Mouse (Mus musculus): ENCODE data around the gene Xpr1. TPM values are rescaled to one million over a fixed set of nuclear protein-coding genes. Genes with fewer than 3 reads are reported as not detected.

Gene Xpr1
- total RNA-seq (2021), result 10 to 100 TPM; 76.3 to 80.7 TPM
- long read RNA-seq, experiment 1, partial matches to known transcripts, result 1 of 16 reads
- long read RNA-seq, experiment 1, other reads (novel, unspliced or antisense), result 15 of 16 reads
- long read RNA-seq, experiment 2, partial matches to known transcripts, result 1 of 8 reads
- long read RNA-seq, experiment 2, other reads (novel, unspliced or antisense), result 7 of 8 reads

DNA sequence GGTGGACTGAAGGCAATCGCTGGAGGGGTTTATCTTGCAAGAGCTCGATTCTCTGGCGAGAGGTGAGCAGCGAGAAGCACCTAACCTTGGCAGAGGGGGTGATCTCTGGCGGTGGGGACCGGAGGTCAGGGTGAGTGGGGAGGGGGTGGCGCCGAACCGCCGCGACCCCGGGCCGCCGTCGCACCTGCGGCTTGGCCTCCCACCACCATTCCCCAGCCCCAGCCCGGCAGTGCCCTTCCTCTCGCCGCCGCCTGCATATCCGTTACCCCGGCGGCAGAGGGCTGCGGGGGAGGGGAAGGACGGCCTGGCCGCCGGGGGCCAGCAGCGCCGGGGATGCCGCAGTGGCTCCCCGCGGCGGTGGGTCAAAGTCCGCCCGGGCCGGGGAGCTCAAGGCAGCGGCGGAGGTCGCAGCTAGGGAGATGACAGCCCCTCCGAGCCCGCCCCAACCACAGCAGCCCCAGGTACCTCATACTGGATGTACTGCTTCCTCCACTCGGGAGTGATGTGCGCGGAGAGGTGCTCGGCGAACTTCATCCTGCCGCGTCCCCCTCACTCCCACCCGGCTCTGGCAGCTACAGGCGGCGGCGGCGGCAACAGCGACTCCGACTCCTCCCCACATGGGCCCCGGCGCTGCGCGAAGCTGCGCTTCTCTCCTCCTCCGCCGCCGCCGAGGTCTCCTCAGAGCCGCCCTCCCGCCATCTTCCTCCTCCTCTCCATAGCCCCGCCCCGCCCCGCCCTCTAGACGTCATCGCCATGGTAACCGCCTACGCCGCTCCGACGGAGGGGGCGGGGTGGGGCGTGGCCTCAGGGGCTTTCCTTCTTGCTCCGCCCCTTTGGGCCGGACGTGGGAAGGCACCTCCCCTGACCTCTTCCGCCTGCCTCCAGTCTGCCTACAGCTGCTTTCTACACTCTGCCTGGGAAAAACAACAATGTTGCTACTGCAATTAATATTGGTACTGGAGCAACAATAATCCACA, at the start of gene Xpr1:
Gene Xpr1 (minus strand): TSS at position 715 of the 977 bp plus-strand sequence.
- DNase-seq (ENCODE audit: low spot score), result peak; percentile 95

DNA sequence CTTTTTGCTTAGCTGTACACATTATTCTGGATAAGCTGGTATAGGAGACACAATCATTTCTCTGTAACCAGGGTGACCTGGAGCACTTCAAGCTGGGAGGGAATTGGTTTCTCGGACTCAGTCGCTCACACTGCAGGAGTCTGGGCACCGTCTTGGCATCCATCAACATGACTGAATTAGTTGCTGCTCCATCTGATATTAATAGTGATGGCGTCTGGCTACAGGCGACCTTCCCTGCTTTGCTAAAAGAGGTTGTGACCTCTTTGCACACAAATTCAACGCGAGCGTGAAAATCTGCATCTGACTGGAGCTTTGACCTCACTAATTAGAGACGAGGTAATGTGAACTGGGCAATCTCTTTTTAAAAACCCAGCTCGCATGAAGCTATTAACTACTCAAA, 46.2 kb upstream of the Xpr1 start:
- no peak for DNase-seq (ENCODE audit: low spot score)

DNA sequence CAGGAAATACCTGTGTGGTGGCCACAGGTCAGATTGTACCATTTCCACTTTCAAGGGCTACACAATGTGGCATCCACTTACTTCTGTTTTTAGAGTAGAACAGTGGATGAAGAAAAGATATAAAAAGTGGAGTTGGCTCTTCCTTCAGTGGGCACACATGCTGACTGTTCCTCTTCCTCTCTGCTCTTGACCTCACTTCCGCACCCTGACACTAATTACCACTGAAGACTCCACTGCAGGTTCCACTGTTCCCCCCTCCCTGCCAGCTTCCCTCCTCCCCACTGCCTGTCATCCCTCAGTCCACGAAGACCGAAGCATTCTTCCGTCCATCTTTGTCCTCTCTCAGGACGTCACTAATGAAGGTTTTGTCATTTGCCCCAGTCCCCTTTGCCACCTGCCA, 45.4 kb upstream of the Xpr1 start:
- no peak for DNase-seq (ENCODE audit: low spot score)

DNA sequence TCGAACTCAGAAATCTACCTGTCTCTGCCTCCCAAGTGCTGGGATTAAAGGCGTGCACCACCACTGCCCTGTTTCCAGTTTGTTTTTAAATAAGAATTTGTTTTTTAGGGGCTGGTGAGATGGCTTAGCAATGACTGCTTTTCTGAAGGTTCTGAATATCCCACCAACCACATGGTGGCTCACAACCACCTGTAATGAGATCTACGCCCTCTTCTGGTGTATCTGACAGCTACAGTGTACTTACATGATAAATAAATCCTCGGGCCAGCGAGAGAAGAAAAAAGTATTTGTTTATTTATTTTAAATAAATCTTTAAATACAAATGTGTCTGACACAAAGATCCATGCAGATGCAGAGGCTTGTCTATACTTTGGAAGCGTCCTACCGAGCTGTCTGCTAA, 40.3 kb upstream of the Xpr1 start:
- no peak for DNase-seq (ENCODE audit: low spot score)

DNA sequence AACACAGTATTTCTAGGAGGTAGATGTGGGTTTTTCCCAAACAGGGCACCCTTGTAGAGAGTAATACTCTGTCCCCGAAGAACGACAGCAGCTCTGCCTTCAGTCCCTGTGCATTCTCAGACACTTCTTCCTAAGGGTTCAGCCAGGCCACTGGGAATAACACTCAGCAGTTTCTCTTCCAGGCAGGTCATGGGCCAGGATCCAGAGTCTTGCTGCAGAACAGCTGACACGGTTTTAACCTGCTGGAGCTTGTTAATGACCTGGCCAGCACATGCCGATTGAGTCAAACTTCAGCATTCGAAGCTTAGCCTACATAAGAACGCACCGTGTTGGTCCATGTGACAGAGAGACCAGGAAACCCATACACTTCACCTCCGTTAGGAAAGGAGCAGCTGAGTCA, 36.0 kb upstream of the Xpr1 start:
- DNase-seq (ENCODE audit: low spot score), result peak; percentile 83

DNA sequence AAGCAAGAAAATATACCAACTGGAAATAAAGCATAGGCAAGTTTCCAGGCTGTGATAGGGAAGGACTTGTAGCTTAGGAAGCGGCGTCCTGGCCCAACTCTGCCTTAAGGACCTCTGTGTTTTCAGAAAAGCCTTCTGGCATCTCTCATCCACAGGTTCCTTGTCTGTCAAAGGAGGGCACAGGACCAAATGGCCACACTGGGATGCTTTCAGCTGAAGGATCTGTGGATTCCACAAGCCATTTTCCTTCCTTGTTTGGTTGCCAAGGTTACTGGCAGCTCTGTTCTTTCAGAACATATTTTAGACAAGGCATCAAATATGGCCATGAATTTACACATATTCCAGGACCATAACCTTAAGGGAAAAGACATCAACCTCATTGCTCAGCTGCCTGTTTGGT, 31.7 kb upstream of the Xpr1 start:
- DNase-seq (ENCODE audit: low spot score), result no peak

DNA sequence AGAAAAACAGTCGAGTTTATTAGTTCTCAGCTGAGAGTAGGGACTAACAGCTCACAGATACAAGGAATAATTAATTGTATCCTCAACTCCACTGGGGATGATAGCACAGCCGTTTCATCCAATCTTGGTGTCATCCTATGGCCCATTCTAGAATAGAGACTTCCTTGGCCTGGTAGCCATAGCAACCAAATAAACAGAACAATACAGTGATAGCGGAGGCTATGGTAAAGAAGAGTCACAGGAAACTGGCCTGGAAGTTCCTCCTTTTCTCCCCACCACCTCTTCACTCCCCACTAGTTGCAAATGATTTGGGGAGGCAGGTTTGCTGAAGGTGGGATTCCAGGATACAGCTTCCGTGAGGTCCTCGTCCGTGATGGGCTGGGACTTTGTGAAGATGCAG, 30.1 kb upstream of the Xpr1 start:
- no peak for DNase-seq (ENCODE audit: low spot score)

DNA sequence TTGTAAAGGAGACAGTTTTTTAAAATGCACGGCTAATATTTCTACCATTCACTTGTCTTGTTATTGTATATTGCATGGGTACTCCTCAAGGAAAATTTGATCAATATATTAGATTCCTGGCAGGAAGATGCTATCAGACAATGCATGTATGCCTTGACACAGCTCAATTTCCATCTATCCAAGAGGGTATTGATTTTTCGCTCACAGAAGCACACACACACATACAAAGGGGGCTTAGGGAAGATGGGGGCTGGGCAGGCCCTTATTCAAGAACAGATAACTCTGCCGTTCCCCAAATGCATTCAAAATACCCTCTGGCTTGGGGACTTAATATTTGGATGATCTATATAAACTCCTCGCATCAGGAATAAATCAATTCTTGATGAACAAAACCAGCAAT, 25.9 kb upstream of the Xpr1 start:
- no peak for DNase-seq (ENCODE audit: low spot score)

DNA sequence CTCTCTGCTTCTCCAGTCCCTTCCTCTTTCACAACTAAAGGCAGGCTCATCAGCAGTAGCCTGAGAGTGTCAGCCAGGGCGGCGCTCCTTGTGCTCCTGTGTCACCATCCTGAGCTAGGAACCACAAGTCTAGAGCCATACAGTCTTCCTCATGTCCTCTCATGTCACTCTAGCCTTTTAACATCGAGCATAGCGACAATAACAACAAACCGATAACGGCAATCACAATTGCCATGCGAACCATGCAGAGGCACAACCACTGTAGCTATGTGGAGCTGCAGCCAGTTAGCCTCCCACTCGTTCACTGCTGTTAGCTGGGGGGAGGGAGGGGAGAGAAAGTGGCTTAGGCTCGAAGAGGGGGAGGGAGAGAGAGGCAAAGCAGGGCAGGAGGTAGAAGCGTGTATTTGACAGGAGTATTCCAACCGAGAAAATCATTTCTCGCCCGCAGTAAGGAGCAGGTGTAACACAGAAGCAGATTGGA, 25.3 kb upstream of the Xpr1 start:
- DNase-seq (ENCODE audit: low spot score), result no peak

DNA sequence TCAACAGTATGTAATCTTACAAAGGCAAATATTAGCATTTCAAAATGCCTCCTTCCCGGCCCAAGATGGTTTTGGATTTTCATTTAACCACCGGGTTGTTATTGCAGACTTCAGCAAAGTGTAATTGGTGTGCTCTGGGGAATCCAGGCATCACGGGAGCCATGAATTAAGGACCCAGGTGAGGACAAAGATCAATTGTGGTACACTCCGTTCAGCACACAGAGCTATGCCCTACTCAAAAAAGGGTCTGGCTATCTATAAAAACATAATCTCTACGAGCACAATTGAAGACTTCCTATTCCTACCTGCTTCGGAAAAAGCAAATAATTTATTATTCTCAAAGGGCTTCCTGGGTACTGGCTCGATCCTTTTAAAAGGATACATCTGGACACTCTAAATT, 22.3 kb upstream of the Xpr1 start:
- no peak for DNase-seq (ENCODE audit: low spot score)

DNA sequence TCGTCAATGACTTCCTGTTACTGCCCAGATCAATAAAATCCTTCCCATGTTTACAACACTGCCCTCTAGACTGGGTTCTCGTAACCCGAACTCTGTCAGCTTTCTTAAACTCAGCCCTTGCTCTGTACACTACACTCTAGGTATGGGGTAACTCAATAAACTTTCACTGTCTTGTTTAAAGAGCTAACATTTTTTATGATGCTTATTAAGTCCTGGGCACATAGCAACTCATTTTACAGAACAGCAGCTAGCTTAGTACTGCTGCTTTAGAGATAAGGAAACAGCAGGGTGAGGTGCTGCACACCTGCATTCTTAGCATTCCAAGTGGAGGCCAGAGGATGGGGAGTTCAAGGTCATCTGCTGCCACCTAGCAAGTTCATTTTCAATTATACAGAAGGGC, 21.3 kb upstream of the Xpr1 start:
- no peak for DNase-seq (ENCODE audit: low spot score)

DNA sequence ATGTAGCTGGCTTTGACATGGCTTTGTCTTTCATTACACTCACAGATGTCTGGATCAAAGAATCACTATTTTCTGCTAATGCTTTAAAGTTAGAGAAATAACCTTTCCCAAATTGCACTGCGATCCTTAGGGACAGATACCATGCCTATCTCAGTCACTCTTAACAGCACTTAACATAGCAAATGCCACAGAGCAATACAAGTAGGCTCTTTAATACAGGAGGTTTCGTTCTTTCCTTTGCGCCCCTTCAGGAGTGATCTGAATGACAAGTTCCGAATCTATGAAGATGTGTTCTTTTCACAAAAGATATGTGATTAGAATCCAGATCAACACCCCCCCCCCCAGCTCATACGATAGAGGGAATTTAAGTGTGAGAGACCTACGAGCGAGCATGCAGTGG, 12.1 kb upstream of the Xpr1 start:
- DNase-seq (ENCODE audit: low spot score), result no peak

DNA sequence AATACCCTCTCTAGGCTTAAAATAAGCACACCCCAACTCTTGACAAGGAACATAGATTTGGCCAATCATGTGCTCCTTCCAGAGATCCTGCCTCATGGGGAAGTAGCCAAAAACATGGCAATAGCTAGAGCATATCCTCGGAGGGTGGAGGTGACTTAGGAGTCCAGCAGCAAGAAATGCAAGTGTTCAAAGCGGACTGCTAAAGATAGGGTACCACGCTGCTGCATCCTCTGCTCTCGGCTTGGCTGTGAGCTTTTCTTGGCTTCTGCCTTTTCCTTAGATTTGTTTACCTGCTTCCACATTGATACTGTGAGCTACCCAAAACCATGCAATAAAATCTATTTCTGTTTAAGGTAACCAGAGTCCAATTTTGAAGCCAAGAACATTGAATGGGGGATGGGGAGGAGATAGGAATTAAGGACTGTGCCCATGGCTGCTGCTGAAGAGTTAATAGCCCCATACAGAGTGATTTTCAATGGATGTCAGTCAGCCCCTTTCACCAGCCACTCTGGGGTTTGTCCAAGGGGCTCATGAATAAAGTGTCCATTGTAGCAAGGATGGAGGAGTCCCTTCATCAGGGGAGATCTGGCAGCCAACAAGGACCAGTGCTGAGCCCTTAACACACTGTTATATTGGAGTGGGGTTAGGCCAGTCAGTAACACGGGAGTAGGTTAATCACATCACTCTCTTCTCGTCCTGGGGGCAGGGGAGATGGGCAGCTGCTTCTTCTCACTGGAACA, 10.1 kb upstream of the Xpr1 start:
- DNase-seq (ENCODE audit: low spot score), result peak; percentile 42

DNA sequence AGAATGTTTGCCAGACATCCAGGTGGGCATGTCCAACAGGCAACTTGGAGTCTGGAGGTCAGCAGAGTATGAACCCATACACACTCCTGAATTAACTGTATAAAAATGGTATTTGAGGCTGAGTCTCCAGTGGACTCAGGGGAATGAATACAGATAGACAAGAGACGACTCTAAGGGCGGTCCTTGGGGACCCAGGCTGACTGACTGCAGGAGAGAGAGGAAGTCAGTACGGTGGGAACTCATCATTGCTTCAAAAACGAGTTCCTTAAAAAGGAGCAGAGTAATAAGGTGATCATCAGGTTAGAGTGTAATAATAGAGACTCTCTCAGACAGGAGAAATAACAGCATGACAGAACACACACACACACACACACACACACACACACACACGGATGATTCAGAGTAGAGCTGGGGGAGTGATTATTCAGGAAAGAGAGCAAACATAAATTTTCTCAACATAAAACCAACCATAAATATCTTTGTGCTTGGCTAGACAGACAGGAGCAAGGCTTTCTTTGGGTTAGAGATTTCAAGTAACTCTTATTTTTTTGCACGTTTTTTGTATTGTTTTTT, 8.6 kb upstream of the Xpr1 start:
- no peak for DNase-seq (ENCODE audit: low spot score)

DNA sequence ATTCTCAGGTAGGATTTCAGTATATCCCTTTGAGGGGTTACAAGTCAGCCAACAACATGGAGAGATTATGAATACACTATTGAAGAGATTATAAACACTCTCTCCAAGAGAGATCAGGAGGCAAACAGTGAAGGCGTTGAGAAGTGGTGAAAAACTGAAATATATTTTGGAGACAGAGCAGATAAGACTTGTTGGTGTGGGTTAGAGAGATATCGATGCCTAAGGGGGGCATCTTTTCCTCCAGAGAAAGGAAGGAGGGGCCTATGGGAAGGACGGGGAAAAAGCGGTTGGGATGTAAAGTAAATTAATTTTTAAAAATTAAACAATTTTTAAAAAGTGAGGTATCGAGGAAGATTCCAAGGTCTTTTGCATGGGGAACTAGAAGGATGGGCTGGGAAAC, 8.1 kb upstream of the Xpr1 start:
- DNase-seq (ENCODE audit: low spot score), result no peak

DNA sequence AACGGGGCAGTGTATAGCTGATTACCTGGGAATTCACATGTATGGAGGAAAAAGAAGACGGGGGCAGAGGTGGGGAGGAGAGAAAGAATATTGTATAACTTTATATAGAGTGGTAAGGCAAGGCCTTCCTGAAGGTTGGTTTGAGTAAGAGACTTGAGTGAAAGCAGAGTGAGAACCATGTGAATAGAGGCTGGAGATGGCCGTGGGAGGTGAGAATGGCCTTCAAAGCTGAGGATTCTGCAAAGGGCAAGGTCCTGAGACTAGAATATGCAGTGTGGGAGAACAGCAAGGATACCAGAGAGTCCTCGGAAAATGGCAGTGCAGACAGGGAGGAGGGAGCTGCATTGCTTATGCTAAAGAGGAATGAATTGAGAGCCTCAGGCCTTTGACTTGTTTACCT, 6.6 kb upstream of the Xpr1 start:
- DNase-seq (ENCODE audit: low spot score), result no peak

DNA sequence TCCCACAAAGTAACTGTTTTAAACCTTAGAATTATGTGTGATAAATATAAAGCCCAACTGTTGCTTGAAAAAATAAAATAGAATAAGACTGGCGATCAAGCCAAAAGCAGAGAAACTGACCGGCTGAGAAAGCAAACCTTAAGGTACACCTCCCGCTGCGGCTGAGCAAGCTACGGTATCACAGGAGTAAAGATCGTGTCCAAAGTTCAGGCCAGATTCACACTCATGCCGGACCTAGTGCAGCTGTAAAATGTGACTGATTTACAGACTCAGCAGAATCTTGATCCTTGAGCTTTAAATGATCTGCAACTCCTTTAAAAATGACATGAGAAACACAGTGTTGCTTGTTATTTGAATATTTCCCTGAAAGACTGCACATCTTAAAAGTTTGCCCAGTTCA, 4.8 kb upstream of the Xpr1 start:
- no peak for DNase-seq (ENCODE audit: low spot score)

DNA sequence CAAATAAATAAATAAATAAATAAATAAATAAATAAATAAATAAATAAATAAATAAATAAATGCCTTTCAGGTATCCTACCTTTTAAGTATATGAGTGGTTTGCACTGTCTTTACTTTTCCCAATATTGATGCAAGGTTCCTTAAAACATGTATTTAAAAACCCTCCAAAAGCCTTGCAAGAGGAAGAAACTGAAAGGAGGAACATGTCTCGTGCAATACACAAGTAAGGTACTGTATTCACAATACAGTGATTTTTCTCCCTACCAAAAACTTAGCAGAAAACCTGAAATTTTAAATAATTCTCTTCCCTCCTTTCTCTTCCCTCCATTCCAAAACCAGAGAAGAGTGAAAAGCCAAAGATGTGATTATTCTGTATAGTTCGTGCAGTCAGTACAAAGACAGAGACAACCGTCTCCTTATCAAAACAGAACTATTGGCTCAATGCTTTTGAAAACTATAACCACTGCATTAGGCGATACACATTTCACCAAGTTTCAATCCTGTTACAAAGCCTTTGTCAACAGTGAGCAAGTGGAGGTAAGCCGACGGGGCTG, 991 bp downstream of the Xpr1 start:
- no peak for DNase-seq (ENCODE audit: low spot score)

DNA sequence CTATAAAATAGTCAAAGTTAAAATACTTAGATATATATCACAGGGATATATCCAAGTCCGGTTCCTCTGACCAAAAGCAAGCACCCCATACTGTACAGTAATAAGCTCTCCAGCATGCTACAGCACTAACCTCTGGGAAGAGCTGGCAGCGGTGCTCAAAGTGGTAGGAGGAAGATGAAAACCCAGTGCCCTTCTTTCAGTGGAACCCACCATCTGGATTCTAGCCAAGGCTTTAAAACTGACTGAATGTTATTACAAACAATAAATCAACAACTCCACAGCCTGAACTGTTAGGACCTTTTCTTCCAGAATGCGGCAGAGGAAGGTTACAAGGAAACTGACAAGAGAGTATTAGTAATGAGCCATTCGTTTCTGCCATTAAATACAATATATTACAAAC, 1.8 kb downstream of the Xpr1 start:
- no peak for DNase-seq (ENCODE audit: low spot score)

DNA sequence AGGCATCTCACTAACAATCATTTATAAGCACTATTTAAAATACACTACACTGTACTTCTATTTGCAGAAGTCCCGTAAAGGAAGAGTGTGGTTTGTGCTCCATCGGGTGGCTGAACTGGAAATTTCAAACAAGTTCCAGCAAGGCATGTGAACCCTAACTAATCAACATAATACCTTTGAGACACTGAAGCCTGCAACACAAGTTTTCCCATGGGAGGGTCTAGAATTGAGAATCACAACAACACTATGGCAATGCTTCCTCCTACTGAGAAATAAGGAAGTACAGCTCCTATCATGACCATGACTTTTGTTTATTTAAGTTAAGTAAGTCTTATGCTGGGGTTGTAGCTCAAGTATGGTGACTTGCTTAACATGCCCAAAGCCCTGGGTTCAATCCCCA, 4.5 kb downstream of the Xpr1 start:
- no peak for DNase-seq (ENCODE audit: low spot score)

DNA sequence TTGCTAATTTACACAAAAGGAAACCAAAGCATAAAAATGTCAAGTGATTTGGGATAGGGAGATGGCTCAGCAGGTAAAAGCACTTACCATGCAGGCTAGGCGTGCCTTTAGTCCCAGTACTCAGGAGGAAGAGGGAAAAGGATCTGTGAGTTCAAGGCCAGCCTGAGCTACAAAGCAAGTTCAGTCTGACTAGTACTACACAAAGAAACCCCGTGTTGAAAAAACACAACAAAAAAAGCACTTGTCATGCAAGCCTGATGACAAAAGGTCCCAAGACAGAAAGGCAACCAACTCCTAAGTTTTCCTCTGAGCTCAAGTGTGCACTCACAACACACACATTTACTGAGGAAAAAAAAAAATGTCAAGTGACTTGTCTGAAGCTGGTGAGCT, 8.6 kb downstream of the Xpr1 start:
- no peak for DNase-seq (ENCODE audit: low spot score)

Measured in gastrocnemius, adult 18-20 months (tissue).